In genomic region chr7:45406157-45407156, GRCm38 (mm10) we compare ENCODE assay signal across 8 mouse cellular contexts. TPM values are rescaled to one million over a fixed set of nuclear protein-coding genes. Genes with fewer than 3 reads are reported as not detected.
DNase-seq lines count a peak whose midpoint lies in the region; ATAC-seq and TF ChIP-seq lines count a peak whose summit lies in the region.

No protein-coding gene starts in this region.

- H3K9me3 ChIP-seq in forebrain, postnatal 0 days (ENCODE audit: low read length) = no peaks in the 10 kb centered on the region
- H3K9me3 ChIP-seq in hindbrain, embryonic 16.5 days (ENCODE audit: control insufficient read depth, low read length) = no peaks in the 10 kb centered on the region
- no peaks in the 10 kb centered on the region for H3K9me3 ChIP-seq in liver, postnatal 0 days (ENCODE audit: low read length)
- H3K9me3 ChIP-seq in stomach, embryonic 15.5 days = no peaks in the 10 kb centered on the region

- peaks cover 57% of the 10 kb centered on the region for H3K27me3 ChIP-seq in forebrain, postnatal 0 days (ENCODE audit: insufficient read depth, low read length)
- peaks cover 66% of the 10 kb centered on the region for H3K27me3 ChIP-seq in hindbrain, embryonic 16.5 days (replicated peaks; ENCODE audit: control insufficient read depth, insufficient read depth, low read length)
- H3K27me3 ChIP-seq in liver, postnatal 0 days (ENCODE audit: insufficient read depth, low read length) = peaks cover 63% of the 10 kb centered on the region
- H3K27me3 ChIP-seq in stomach, embryonic 15.5 days (replicated peaks) = peaks cover 60% of the 10 kb centered on the region

- peaks cover 2% of the 10 kb centered on the region; the same call in 1 of the 2 replicates for H3K4me1 ChIP-seq in lung, adult 2 months (ENCODE audit: control insufficient read depth, insufficient read depth, low read length)
- no peaks in the 10 kb centered on the region for H3K4me1 ChIP-seq in forebrain, postnatal 0 days (ENCODE audit: insufficient read depth)
- peaks cover 7% of the 10 kb centered on the region; the same call in 1 of the 2 replicates for H3K4me1 ChIP-seq in hindbrain, embryonic 16.5 days (ENCODE audit: control insufficient read depth, insufficient read depth, low read depth, low read length)
- H3K4me1 ChIP-seq in liver, postnatal 0 days (ENCODE audit: insufficient read depth) = peaks cover 10% of the 10 kb centered on the region
- H3K4me1 ChIP-seq in stomach, embryonic 15.5 days = peaks cover 16% of the 10 kb centered on the region

- peak overlapping the region; percentile 45 for H3K4me2 ChIP-seq in forebrain, postnatal 0 days (ENCODE audit: low read depth)
- peak overlapping the region; percentile 58 for H3K4me2 ChIP-seq in hindbrain, embryonic 16.5 days (ENCODE audit: low read length)
- H3K4me2 ChIP-seq in liver, postnatal 0 days (ENCODE audit: low read depth, low read length) = peak overlapping the region; percentile 61
- peak overlapping the region; percentile 76 for H3K4me2 ChIP-seq in stomach, embryonic 15.5 days

- TF ChIP-seq POLR2A in lung, adult 2 months (IDR thresholded peaks at IDR 0.05; ENCODE audit: borderline replicate concordance, extremely low read depth, low read depth, low read length) = no peak

- peak; percentile 25 for ATAC-seq in forebrain, postnatal 0 days
- ATAC-seq in hindbrain, embryonic 16.5 days = 0 out of 2 replicates have a peak, but pooled peaks have one; percentile 18
- ATAC-seq in liver, postnatal 0 days = no peak
- no peak; the same call in 1 of the 2 replicates for ATAC-seq in stomach, embryonic 15.5 days (ENCODE audit: insufficient read depth, low FRiP score, low read depth)

- no peak overlapping the region for H3K27ac ChIP-seq in forebrain, postnatal 0 days (ENCODE audit: low read depth, low read length)
- H3K27ac ChIP-seq in hindbrain, embryonic 16.5 days (ENCODE audit: low read depth, low read length) = no peak overlapping the region
- no peak overlapping the region for H3K27ac ChIP-seq in liver, postnatal 0 days (ENCODE audit: low read depth)
- no peak overlapping the region for H3K27ac ChIP-seq in stomach, embryonic 15.5 days

- H3K36me3 ChIP-seq in forebrain, postnatal 0 days (ENCODE audit: insufficient read depth) = no peaks in the 10 kb centered on the region
- no peaks in the 10 kb centered on the region for H3K36me3 ChIP-seq in hindbrain, embryonic 16.5 days (ENCODE audit: control insufficient read depth, insufficient read depth, low read length)
- H3K36me3 ChIP-seq in liver, postnatal 0 days (replicated peaks; ENCODE audit: insufficient read depth, low read length) = no peaks in the 10 kb centered on the region
- H3K36me3 ChIP-seq in stomach, embryonic 15.5 days = no peaks in the 10 kb centered on the region

- H3K4me3 ChIP-seq in lung, adult 2 months (replicated peaks; ENCODE audit: extremely low read depth, low read depth, low read length) = peak overlapping the region; percentile 39
- H3K4me3 ChIP-seq in forebrain, postnatal 0 days (ENCODE audit: low read depth, low read length) = peak overlapping the region; percentile 28
- H3K4me3 ChIP-seq in hindbrain, embryonic 16.5 days (ENCODE audit: low read length) = peak overlapping the region; percentile 38
- peak overlapping the region; percentile 41 for H3K4me3 ChIP-seq in liver, postnatal 0 days (ENCODE audit: low read depth, low read length)
- H3K4me3 ChIP-seq in stomach, embryonic 15.5 days (replicated peaks) = peak overlapping the region; percentile 41

- peak; percentile 51 for DNase-seq in lung, adult 2 months
- no peak for DNase-seq in lung, postnatal 25 days (ENCODE audit: low spot score)
- DNase-seq in forebrain, postnatal 0 days = no peak
- no peak for DNase-seq in liver, postnatal 0 days
- DNase-seq in retina, postnatal 1 day = no peak
- DNase-seq in left cerebral cortex, postnatal 4 days = no peak

- H3K9ac ChIP-seq in forebrain, postnatal 0 days = peak overlapping the region; percentile 14; the same call in 1 of the 2 replicates
- H3K9ac ChIP-seq in hindbrain, embryonic 16.5 days (ENCODE audit: low read depth, low read length) = peak overlapping the region; percentile 38
- no peak overlapping the region for H3K9ac ChIP-seq in liver, postnatal 0 days (replicated peaks)
- no peak overlapping the region; the same call in 1 of the 2 replicates for H3K9ac ChIP-seq in stomach, embryonic 15.5 days

- intact Hi-C loops in left cerebral cortex, postnatal 4 days (cut with DNase I) = no loop called here

- TF ChIP-seq CTCF in lung, adult 2 months (IDR thresholded peaks at IDR 0.05; ENCODE audit: insufficient read depth, low read length) = no peak
- no peak for TF ChIP-seq CTCF in forebrain, postnatal 0 days (IDR thresholded peaks at IDR 0.05; ENCODE audit: low read depth)
- TF ChIP-seq CTCF in liver, postnatal 0 days (IDR thresholded peaks at IDR 0.05; ENCODE audit: low read depth) = no peak

- TF ChIP-seq EP300 in liver, postnatal 0 days (IDR thresholded peaks at IDR 0.05; ENCODE audit: low read depth) = no peak

- under 1% methylated on average over 114 of the region's 114 CpGs for WGBS in lung, adult 2 months
- WGBS in forebrain, postnatal 0 days = 3% methylated on average over 114 of the region's 114 CpGs
- 2% methylated on average over 104 of the region's 114 CpGs for WGBS in hindbrain, embryonic 16.5 days
- 3% methylated on average over 104 of the region's 114 CpGs for WGBS in liver, postnatal 0 days (ENCODE audit: insufficient replicate concordance)
- 1% methylated on average over 114 of the region's 114 CpGs for WGBS in stomach, embryonic 15.5 days

RNA-seq across cellular contexts. Expression of gene Kcna7, which starts 1.0 kb away (rescaled TPM):
- 0.23 and 2.3 TPM in 2 replicates for polyA plus RNA-seq in lung, adult 2 months (2012; rRNA removed)
- total RNA-seq in forebrain, postnatal 0 days (2014; rRNA removed) = 0.14 TPM in 1 of 2 replicates, not detected in the other
- polyA plus RNA-seq in forebrain, postnatal 0 days (2015; fragmentation: Nextera tagmentation; extraction: Ambion mirVana) = not detected in 2 replicates
- 0.06 TPM in 1 of 2 replicates, not detected in the other for polyA plus RNA-seq in hindbrain, embryonic 16.5 days (2015; fragmentation: Nextera tagmentation; extraction: Ambion mirVana)
- polyA plus RNA-seq in liver, postnatal 0 days (2015; fragmentation: Nextera tagmentation; extraction: Ambion mirVana) = 0.05 TPM in 1 of 2 replicates, not detected in the other
- polyA plus RNA-seq in stomach, embryonic 15.5 days (2015; fragmentation: Nextera tagmentation; extraction: Ambion mirVana) = 0.08 TPM in 1 of 2 replicates, not detected in the other
- under 1 TPM in 1 of 2 experiments, not detected in 1; 0.16 TPM for total RNA-seq in left cerebral cortex, postnatal 4 days (2021)

RNA-seq across cellular contexts. Expression of gene Ntf5, which starts 7.0 kb away (rescaled TPM):
- 4.6 and 4.8 TPM in 2 replicates for polyA plus RNA-seq in lung, adult 2 months (2012; rRNA removed)
- total RNA-seq in forebrain, postnatal 0 days (2014; rRNA removed) = 0.24 TPM in 1 of 2 replicates, not detected in the other
- polyA plus RNA-seq in forebrain, postnatal 0 days (2015; fragmentation: Nextera tagmentation; extraction: Ambion mirVana) = 0.07 and 0.11 TPM in 2 replicates
- polyA plus RNA-seq in hindbrain, embryonic 16.5 days (2015; fragmentation: Nextera tagmentation; extraction: Ambion mirVana) = 0.15 and 0.27 TPM in 2 replicates
- 0.05 and 0.15 TPM in 2 replicates for polyA plus RNA-seq in liver, postnatal 0 days (2015; fragmentation: Nextera tagmentation; extraction: Ambion mirVana)
- 2.6 and 2.7 TPM in 2 replicates for polyA plus RNA-seq in stomach, embryonic 15.5 days (2015; fragmentation: Nextera tagmentation; extraction: Ambion mirVana)
- total RNA-seq in left cerebral cortex, postnatal 4 days (2021) = under 1 TPM in 1 of 2 experiments, not detected in 1; 0.30 TPM

RNA-seq across cellular contexts. Expression of gene Snrnp70, which starts 10.9 kb away (rescaled TPM):
- 240 and 319 TPM in 2 replicates for polyA plus RNA-seq in lung, adult 2 months (2012; rRNA removed)
- 247 and 310 TPM in 2 replicates for total RNA-seq in forebrain, postnatal 0 days (2014; rRNA removed)
- 116 and 124 TPM in 2 replicates for polyA plus RNA-seq in forebrain, postnatal 0 days (2015; fragmentation: Nextera tagmentation; extraction: Ambion mirVana)
- 144 and 161 TPM in 2 replicates for polyA plus RNA-seq in hindbrain, embryonic 16.5 days (2015; fragmentation: Nextera tagmentation; extraction: Ambion mirVana)
- 53.7 and 57.2 TPM in 2 replicates for polyA plus RNA-seq in liver, postnatal 0 days (2015; fragmentation: Nextera tagmentation; extraction: Ambion mirVana)
- polyA plus RNA-seq in stomach, embryonic 15.5 days (2015; fragmentation: Nextera tagmentation; extraction: Ambion mirVana) = 225 and 247 TPM in 2 replicates
- 100 to 1,000 TPM; 453 to 460 TPM for total RNA-seq in left cerebral cortex, postnatal 4 days (2021)

RNA-seq across cellular contexts. Expression of gene Lhb, which starts 14.2 kb away (rescaled TPM):
- 26.5 and 33.4 TPM in 2 replicates for polyA plus RNA-seq in lung, adult 2 months (2012; rRNA removed)
- total RNA-seq in forebrain, postnatal 0 days (2014; rRNA removed) = 0.43 TPM in 1 of 2 replicates, not detected in the other
- 0.36 and 1.0 TPM in 2 replicates for polyA plus RNA-seq in forebrain, postnatal 0 days (2015; fragmentation: Nextera tagmentation; extraction: Ambion mirVana)
- polyA plus RNA-seq in hindbrain, embryonic 16.5 days (2015; fragmentation: Nextera tagmentation; extraction: Ambion mirVana) = 2.0 and 2.3 TPM in 2 replicates
- not detected in 2 replicates for polyA plus RNA-seq in liver, postnatal 0 days (2015; fragmentation: Nextera tagmentation; extraction: Ambion mirVana)
- 0.62 TPM in 1 of 2 replicates, not detected in the other for polyA plus RNA-seq in stomach, embryonic 15.5 days (2015; fragmentation: Nextera tagmentation; extraction: Ambion mirVana)
- total RNA-seq in left cerebral cortex, postnatal 4 days (2021) = not detected

RNA-seq across cellular contexts. Expression of gene Gys1, which starts 28.2 kb away (rescaled TPM):
- 33.0 and 39.4 TPM in 2 replicates for polyA plus RNA-seq in lung, adult 2 months (2012; rRNA removed)
- total RNA-seq in forebrain, postnatal 0 days (2014; rRNA removed) = 9.8 and 11.4 TPM in 2 replicates
- 8.6 and 12.3 TPM in 2 replicates for polyA plus RNA-seq in forebrain, postnatal 0 days (2015; fragmentation: Nextera tagmentation; extraction: Ambion mirVana)
- polyA plus RNA-seq in hindbrain, embryonic 16.5 days (2015; fragmentation: Nextera tagmentation; extraction: Ambion mirVana) = 25.5 and 28.7 TPM in 2 replicates
- polyA plus RNA-seq in liver, postnatal 0 days (2015; fragmentation: Nextera tagmentation; extraction: Ambion mirVana) = 3.3 TPM in 2 replicates
- 34.3 and 37.7 TPM in 2 replicates for polyA plus RNA-seq in stomach, embryonic 15.5 days (2015; fragmentation: Nextera tagmentation; extraction: Ambion mirVana)
- 10 to 100 TPM; 17.8 to 18.7 TPM for total RNA-seq in left cerebral cortex, postnatal 4 days (2021)

Comparison
In these comparisons a context has a peak if more than half of its experiments do, and no peak if none do; other contexts are left out.
1. ATAC-seq: peak in forebrain, postnatal 0 days (single experiment) and hindbrain, embryonic 16.5 days (single experiment); none in liver, postnatal 0 days (single experiment) and stomach, embryonic 15.5 days (single experiment).
2. H3K9ac ChIP-seq: peak in forebrain, postnatal 0 days (single experiment) and hindbrain, embryonic 16.5 days (single experiment); none in liver, postnatal 0 days (single experiment) and stomach, embryonic 15.5 days (single experiment).
3. Peak in every context shown above with its lines, with median percentiles within 50 percentile points of each other: H3K4me3 ChIP-seq and H3K4me2 ChIP-seq.